ENCODE assay signal across 8 mouse cellular contexts in the genomic region with DNA sequence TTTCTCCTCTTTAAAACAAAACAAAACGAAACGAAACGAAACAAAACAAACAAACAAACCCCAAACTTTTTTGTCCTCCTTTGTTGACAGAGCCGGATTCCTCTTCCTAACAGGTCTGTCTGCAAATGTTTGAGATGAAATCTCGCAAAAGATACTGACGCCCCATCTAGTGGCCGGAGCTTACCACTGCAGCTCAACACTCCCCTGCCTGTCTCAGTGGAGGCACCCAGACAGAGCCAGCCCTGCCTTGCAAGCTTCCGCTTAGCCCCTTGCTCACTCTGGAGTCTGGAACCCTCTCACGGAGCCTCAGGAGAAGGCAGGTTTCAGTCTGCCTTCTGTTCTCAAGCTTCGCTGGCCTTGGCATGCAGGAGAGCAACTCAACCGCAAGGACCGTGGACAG. TPM values are rescaled to one million over a fixed set of nuclear protein-coding genes. Genes with fewer than 3 reads are reported as not detected.
DNase-seq lines count a peak whose midpoint lies in the region; ATAC-seq and TF ChIP-seq lines count a peak whose summit lies in the region.

No protein-coding gene starts in this region.

- 3% methylated on average over 12 of the region's 12 CpGs for WGBS in forebrain, embryonic 15.5 days
- WGBS in lung, adult 2 months, result 5% methylated on average over 12 of the region's 12 CpGs
- 4% methylated on average over 12 of the region's 12 CpGs for WGBS in olfactory bulb, adult 2 months

- DNase-seq in MEL (ENCODE audit: low read depth, low spot score), result peak; percentile 89
- peak; percentile 75 for DNase-seq in cerebellum, adult 11 months
- peak; percentile 44 for DNase-seq in heart, postnatal 25 days (ENCODE audit: low spot score)
- peak; percentile 87 to 91 for DNase-seq in layer of hippocampus, adult 2 months (ENCODE audit: low spot score in 2 of 2)
- peak; percentile 65 for DNase-seq in lung, adult 2 months
- peak; percentile 85 for DNase-seq in thymus, postnatal 0 days (ENCODE audit: low spot score)

- intact Hi-C loops in heart, postnatal 25 days (cut with DNase I), result loop anchor here (1.0 kb wide), 2 partner anchors 108 to 141 kb away; no protein-coding TSS in a partner anchor

- no peak for TF ChIP-seq EP300 in MEL (IDR thresholded peaks at IDR 0.05; ENCODE audit: low read depth in 1 of 2, low read length in 2 of 2)

- TF ChIP-seq RAD21 in MEL (IDR thresholded peaks at IDR 0.05; ENCODE audit: low read depth, low read length), result peak; percentile 87

- H3K4me3 ChIP-seq in MEL (ENCODE audit: control insufficient read depth in 1 of 2, insufficient read depth in 1 of 2, low read depth in 2 of 2, low read length in 2 of 2), result peak overlapping the region; percentile 56 to 75
- no peak overlapping the region for H3K4me3 ChIP-seq in forebrain, embryonic 15.5 days
- no peak overlapping the region for H3K4me3 ChIP-seq in layer of hippocampus, adult 2 months
- H3K4me3 ChIP-seq in lung, adult 2 months (replicated peaks; ENCODE audit: extremely low read depth, low read depth, low read length), result no peak overlapping the region
- no peak overlapping the region for H3K4me3 ChIP-seq in olfactory bulb, adult 2 months (ENCODE audit: insufficient read depth, low read depth, low read length)

- no peaks in the 10 kb centered on the region for H3K9me3 ChIP-seq in MEL (replicated peaks; ENCODE audit: insufficient read depth, low read length)
- no peaks in the 10 kb centered on the region for H3K9me3 ChIP-seq in forebrain, embryonic 15.5 days

- peak; percentile 73 for ATAC-seq in forebrain, embryonic 15.5 days (replicated peaks)

- H3K4me1 ChIP-seq in MEL (ENCODE audit: control insufficient read depth in 1 of 2, insufficient read depth in 2 of 2, low read length in 2 of 2), result peaks cover 0 to 2% of the 10 kb centered on the region in 2 experiments; a peak in 2 of 4 replicates
- peaks cover 8% of the 10 kb centered on the region; the same call in 1 of the 2 replicates for H3K4me1 ChIP-seq in forebrain, embryonic 15.5 days
- H3K4me1 ChIP-seq in lung, adult 2 months (ENCODE audit: control insufficient read depth, insufficient read depth, low read length), result peaks cover 2% of the 10 kb centered on the region; the same call in 1 of the 2 replicates
- H3K4me1 ChIP-seq in olfactory bulb, adult 2 months (ENCODE audit: control insufficient read depth, insufficient read depth, low read length), result peaks cover 28% of the 10 kb centered on the region

- no peak overlapping the region for H3K27ac ChIP-seq in MEL (ENCODE audit: control insufficient read depth, low read depth, low read length)
- no peak overlapping the region for H3K27ac ChIP-seq in forebrain, embryonic 15.5 days (replicated peaks)
- peak overlapping the region; percentile 78 for H3K27ac ChIP-seq in layer of hippocampus, adult 2 months
- H3K27ac ChIP-seq in olfactory bulb, adult 2 months (ENCODE audit: insufficient read depth, low read depth, low read length), result no peak overlapping the region

- no peak for TF ChIP-seq POLR2A in MEL (IDR thresholded peaks at IDR 0.05; ENCODE audit: control insufficient read depth in 1 of 2, insufficient read depth in 1 of 2, low read depth in 1 of 2, low read length in 2 of 2, poor library complexity in 1 of 2)
- TF ChIP-seq POLR2A in lung, adult 2 months (IDR thresholded peaks at IDR 0.05; ENCODE audit: borderline replicate concordance, extremely low read depth, low read depth, low read length), result no peak
- TF ChIP-seq POLR2A in olfactory bulb, adult 2 months (IDR thresholded peaks at IDR 0.05; ENCODE audit: insufficient read depth, low read depth, low read length), result no peak

- TF ChIP-seq CTCF in MEL (IDR thresholded peaks at IDR 0.05 in 2 of 3, conservative IDR thresholded peaks at IDR 0.05 in 1 of 3; ENCODE audit: control insufficient read depth in 1 of 3, insufficient read depth in 1 of 3, low read depth in 2 of 3, low read length in 3 of 3, poor library complexity in 1 of 3, severe bottlenecking in 1 of 3), result peak; percentile 80 to 96 (median 88)
- peak; percentile 96 for TF ChIP-seq CTCF in layer of hippocampus, adult 2 months (conservative IDR thresholded peaks at IDR 0.05)
- peak; percentile 90 for TF ChIP-seq CTCF in lung, adult 2 months (IDR thresholded peaks at IDR 0.05; ENCODE audit: insufficient read depth, low read length)
- TF ChIP-seq CTCF in olfactory bulb, adult 2 months (IDR thresholded peaks at IDR 0.05; ENCODE audit: insufficient read depth, low read depth, low read length), result peak; percentile 63

- peak overlapping the region; percentile 50 for H3K9ac ChIP-seq in MEL (ENCODE audit: control insufficient read depth, low read depth, low read length, poor library complexity, severe bottlenecking)
- H3K9ac ChIP-seq in forebrain, embryonic 15.5 days (replicated peaks), result no peak overlapping the region

- H3K27me3 ChIP-seq in MEL (ENCODE audit: control insufficient read depth in 1 of 2, insufficient read depth in 2 of 2, low read length in 2 of 2), result no peaks in the 10 kb centered on the region
- peaks cover 39% of the 10 kb centered on the region for H3K27me3 ChIP-seq in forebrain, embryonic 15.5 days

- H3K36me3 ChIP-seq in MEL (ENCODE audit: control insufficient read depth in 1 of 2, insufficient read depth in 2 of 2, low read length in 2 of 2), result peaks cover 0 to 2% of the 10 kb centered on the region in 2 experiments; a peak in 3 of 4 replicates
- H3K36me3 ChIP-seq in forebrain, embryonic 15.5 days, result peaks cover 21% of the 10 kb centered on the region

- H3K79me2 ChIP-seq in MEL (ENCODE audit: control insufficient read depth, insufficient read depth, low read length, poor library complexity), result no peaks in the 10 kb centered on the region

- H3K4me2 ChIP-seq in forebrain, embryonic 15.5 days (replicated peaks), result 0 out of 2 replicates have a peak overlapping the region, but pooled peaks have one; percentile 18

TF ChIP-seq in MEL, 35 proteins besides CTCF, POLR2A, EP300 and RAD21:
- TF ChIP-seq GABPA (IDR thresholded peaks at IDR 0.05; ENCODE audit: low read depth, low read length) (no peak), SIN3A (IDR thresholded peaks at IDR 0.05; ENCODE audit: low read length) (peak; percentile 53; the same call in 1 of the 2 replicates), MAX (IDR thresholded peaks at IDR 0.05; ENCODE audit: low read length) (no peak; the same call in 1 of the 2 replicates), TCF12 (IDR thresholded peaks at IDR 0.05; ENCODE audit: low read depth, low read length) (no peak), UBTF (IDR thresholded peaks at IDR 0.05; ENCODE audit: borderline replicate concordance, insufficient read depth, low read depth, low read length) (no peak), POLR2AphosphoS2 (IDR thresholded peaks at IDR 0.05; ENCODE audit: low read length) (no peak), ZC3H11A (IDR thresholded peaks at IDR 0.05; ENCODE audit: low read depth, low read length) (peak; percentile 88), MYB (IDR thresholded peaks at IDR 0.05; ENCODE audit: low read depth, low read length) (no peak), USF2 (IDR thresholded peaks at IDR 0.05; ENCODE audit: borderline replicate concordance in 1 of 2, insufficient read depth in 1 of 2, low read depth in 1 of 2, low read length in 2 of 2) (no peak), SMC3 (IDR thresholded peaks at IDR 0.05; ENCODE audit: low read depth, low read length) (peak; percentile 98), KAT2A (conservative IDR thresholded peaks at IDR 0.05; ENCODE audit: low read depth, low read length) (no peak), MXI1 (IDR thresholded peaks at IDR 0.05; ENCODE audit: low read depth, low read length) (peak; percentile 51; the same call in 1 of the 2 replicates), ZNF384 (IDR thresholded peaks at IDR 0.05; ENCODE audit: low read depth, low read length) (peak; percentile 71), CHD2 (IDR thresholded peaks at IDR 0.05; ENCODE audit: low read length) (no peak)

RNA-seq across cellular contexts. Expression of gene Tfap2e, which starts 5.4 kb away (rescaled TPM):
- not detected in 2 replicates for total RNA-seq in MEL (2012; rRNA removed)
- polyA plus RNA-seq in MEL (2012; ENCODE audit: insufficient read depth in 1 of 2, insufficient read length in 2 of 2, low read depth in 1 of 2, low replicate concordance in 2 of 2, missing spikeins in 1 of 2), result under 1 TPM in 1 of 2 experiments, not detected in 1; 0.03 TPM
- polyA plus RNA-seq in forebrain, embryonic 15.5 days (2015; fragmentation: Nextera tagmentation; extraction: Ambion mirVana), result 0.78 and 1.0 TPM in 2 replicates
- not detected for total RNA-seq in heart, postnatal 25 days (2021)
- under 1 TPM in 1 of 2 experiments, not detected in 1; 0.18 TPM for total RNA-seq in layer of hippocampus, adult 2 months (2021)
- polyA plus RNA-seq in lung, adult 2 months (2012; rRNA removed), result 0.28 TPM in 1 of 2 replicates, not detected in the other
- polyA plus RNA-seq in olfactory bulb, adult 2 months (2012; ENCODE audit: insufficient read depth, insufficient read length, low replicate concordance, missing spikeins), result not detected in 2 replicates
- not detected in 2 replicates for polyA plus RNA-seq in thymus, postnatal 0 days (2015; fragmentation: Nextera tagmentation; extraction: Ambion mirVana)

RNA-seq across cellular contexts. Expression of gene Ncdn, which starts 11.8 kb away (rescaled TPM):
- total RNA-seq in MEL (2012; rRNA removed), result 24.3 and 27.3 TPM in 2 replicates
- 10 to 100 TPM in 1 of 2 experiments, not detected in 1; 36.2 TPM for polyA plus RNA-seq in MEL (2012; ENCODE audit: insufficient read depth in 1 of 2, insufficient read length in 2 of 2, low read depth in 1 of 2, low replicate concordance in 2 of 2, missing spikeins in 1 of 2)
- polyA plus RNA-seq in forebrain, embryonic 15.5 days (2015; fragmentation: Nextera tagmentation; extraction: Ambion mirVana), result 95.0 and 102 TPM in 2 replicates
- 10 to 100 TPM; 14.7 TPM for total RNA-seq in heart, postnatal 25 days (2021)
- total RNA-seq in layer of hippocampus, adult 2 months (2021), result 1,000 to 10,000 TPM; 1,998 to 2,007 TPM
- polyA plus RNA-seq in lung, adult 2 months (2012; rRNA removed), result 31.5 and 31.9 TPM in 2 replicates
- polyA plus RNA-seq in olfactory bulb, adult 2 months (2012; ENCODE audit: insufficient read depth, insufficient read length, low replicate concordance, missing spikeins), result 194 and 284 TPM in 2 replicates
- polyA plus RNA-seq in thymus, postnatal 0 days (2015; fragmentation: Nextera tagmentation; extraction: Ambion mirVana), result 18.4 and 20.6 TPM in 2 replicates

RNA-seq across cellular contexts. Expression of gene AU040320, which starts 11.9 kb away (rescaled TPM):
- total RNA-seq in MEL (2012; rRNA removed), result 9.7 and 10.2 TPM in 2 replicates
- 10 to 100 TPM in 1 of 2 experiments, not detected in 1; 17.1 TPM for polyA plus RNA-seq in MEL (2012; ENCODE audit: insufficient read depth in 1 of 2, insufficient read length in 2 of 2, low read depth in 1 of 2, low replicate concordance in 2 of 2, missing spikeins in 1 of 2)
- 32.2 and 35.4 TPM in 2 replicates for polyA plus RNA-seq in forebrain, embryonic 15.5 days (2015; fragmentation: Nextera tagmentation; extraction: Ambion mirVana)
- 10 to 100 TPM; 29.6 to 33.5 TPM for total RNA-seq in heart, postnatal 25 days (2021)
- 10 to 100 TPM; 68.7 to 72.4 TPM for total RNA-seq in layer of hippocampus, adult 2 months (2021)
- polyA plus RNA-seq in lung, adult 2 months (2012; rRNA removed), result 28.8 and 39.4 TPM in 2 replicates
- polyA plus RNA-seq in olfactory bulb, adult 2 months (2012; ENCODE audit: insufficient read depth, insufficient read length, low replicate concordance, missing spikeins), result not detected in 2 replicates
- 15.4 and 15.6 TPM in 2 replicates for polyA plus RNA-seq in thymus, postnatal 0 days (2015; fragmentation: Nextera tagmentation; extraction: Ambion mirVana)

Comparison
In these comparisons a context has a peak if more than half of its experiments do, and no peak if none do; other contexts are left out.
1. H3K4me3 ChIP-seq: peak in MEL (2 of 2); none in forebrain, embryonic 15.5 days (single experiment), layer of hippocampus, adult 2 months (single experiment), lung, adult 2 months (single experiment) and olfactory bulb, adult 2 months (single experiment).
2. Peak in every context shown above with its lines, with median percentiles within 50 percentile points of each other: DNase-seq and CTCF ChIP-seq.